Mouse (Mus musculus): ENCODE results near the gene Trim69. TPM values are rescaled to one million over a fixed set of nuclear protein-coding genes. Genes with fewer than 3 reads are reported as not detected.

Gene Trim69
- polyA plus RNA-seq, 1 experiment from 2014 or later, result not detected

GRCm38 (mm10) chr2:122143111-122143510 is 17.4 kb upstream of the Trim69 start:
- no peak for DNase-seq (ENCODE audit: low spot score)
- Histone ChIP-seq H3K27ac (no peak overlapping the region), H3K4me2 (ENCODE audit: low read length) (no peak overlapping the region), H3K4me1 (replicated peaks; ENCODE audit: insufficient read depth, low read length) (0 out of 2 replicates have a peak, but pooled peaks cover 4% of the 10 kb centered on the region), H3K4me3 (replicated peaks; ENCODE audit: low read depth, low read length) (no peak overlapping the region), H3K27me3 (ENCODE audit: insufficient read depth, low read length) (no peaks in the 10 kb centered on the region), H3K9ac (ENCODE audit: low read depth, low read length) (no peak overlapping the region), H3K9me3 (replicated peaks; ENCODE audit: low read length) (no peaks in the 10 kb centered on the region), H3K36me3 (ENCODE audit: insufficient read depth, low read length) (no peaks in the 10 kb centered on the region)
- WGBS, result 92% methylated on average over 3 of the region's 3 CpGs
- ATAC-seq (replicated peaks; ENCODE audit: low FRiP score, low read depth), result no peak
- TF ChIP-seq CTCF (IDR thresholded peaks at IDR 0.05; ENCODE audit: low read depth), result no peak

- no peak for ATAC-seq (replicated peaks; ENCODE audit: low FRiP score, low read depth)
- no peak overlapping the region for H3K4me2 ChIP-seq (ENCODE audit: low read length)
- TF ChIP-seq CTCF (IDR thresholded peaks at IDR 0.05; ENCODE audit: low read depth), result no peak
Measured at GRCm38 (mm10) chr2:122145756-122146155, 14.7 kb upstream of the Trim69 start.

GRCm38 (mm10) chr2:122146687-122147086 is 13.8 kb upstream of the Trim69 start:
- H3K27ac ChIP-seq, result 0 out of 2 replicates have a peak overlapping the region, but pooled peaks have one; percentile 21
- no peak for TF ChIP-seq CTCF (IDR thresholded peaks at IDR 0.05; ENCODE audit: low read depth)
- H3K36me3 ChIP-seq (ENCODE audit: insufficient read depth, low read length), result 0 out of 2 replicates have a peak, but pooled peaks cover 6% of the 10 kb centered on the region
- peak overlapping the region; percentile 27; the same call in 1 of the 2 replicates for H3K9ac ChIP-seq (ENCODE audit: low read depth, low read length)
- H3K4me2 ChIP-seq (ENCODE audit: low read length), result 0 out of 2 replicates have a peak overlapping the region, but pooled peaks have one; percentile 83
- 64% methylated on average over 6 of the region's 6 CpGs for WGBS
- ATAC-seq (replicated peaks; ENCODE audit: low FRiP score, low read depth) (no peak), DNase-seq (ENCODE audit: low spot score) (no peak)
- no peaks in the 10 kb centered on the region for H3K27me3 ChIP-seq (ENCODE audit: insufficient read depth, low read length)
- no peaks in the 10 kb centered on the region for H3K9me3 ChIP-seq (replicated peaks; ENCODE audit: low read length)
- H3K4me3 ChIP-seq (replicated peaks; ENCODE audit: low read depth, low read length), result no peak overlapping the region
- peaks cover 4% of the 10 kb centered on the region; the same call in 1 of the 2 replicates for H3K4me1 ChIP-seq (replicated peaks; ENCODE audit: insufficient read depth, low read length)

More at GRCm38 (mm10) chr2:122145756-122146155, 14.7 kb upstream of the Trim69 start:
- no peak overlapping the region for H3K9ac ChIP-seq (ENCODE audit: low read depth, low read length)
- no peak overlapping the region for H3K27ac ChIP-seq
- WGBS, result 64% methylated on average over 4 of the region's 4 CpGs
- H3K9me3 ChIP-seq (replicated peaks; ENCODE audit: low read length), result no peaks in the 10 kb centered on the region
- no peaks in the 10 kb centered on the region for H3K36me3 ChIP-seq (ENCODE audit: insufficient read depth, low read length)
- H3K27me3 ChIP-seq (ENCODE audit: insufficient read depth, low read length), result no peaks in the 10 kb centered on the region
- H3K4me1 ChIP-seq (replicated peaks; ENCODE audit: insufficient read depth, low read length), result peaks cover 4% of the 10 kb centered on the region; the same call in 1 of the 2 replicates
- no peak overlapping the region for H3K4me3 ChIP-seq (replicated peaks; ENCODE audit: low read depth, low read length)
- no peak for DNase-seq (ENCODE audit: low spot score)

- no peaks in the 10 kb centered on the region for H3K27me3 ChIP-seq (ENCODE audit: insufficient read depth, low read length)
- peak; percentile 16; the same call in 1 of the 2 replicates for TF ChIP-seq CTCF (IDR thresholded peaks at IDR 0.05; ENCODE audit: low read depth)
- H3K36me3 ChIP-seq (ENCODE audit: insufficient read depth, low read length), result 0 out of 2 replicates have a peak, but pooled peaks cover 10% of the 10 kb centered on the region
- H3K4me2 ChIP-seq (ENCODE audit: low read length), result peak within 1 kb of the TSS; percentile 83
- H3K27ac ChIP-seq, result peak within 1 kb of the TSS; percentile 82
- under 1% methylated on average over 40 of the region's 40 CpGs for WGBS
- no peaks in the 10 kb centered on the region for H3K9me3 ChIP-seq (replicated peaks; ENCODE audit: low read length)
- H3K4me3 ChIP-seq (replicated peaks; ENCODE audit: low read depth, low read length), result peak within 1 kb of the TSS; percentile 68
- peak; percentile 98 for DNase-seq (ENCODE audit: low spot score)
- peak; percentile 97 for ATAC-seq (replicated peaks; ENCODE audit: low FRiP score, low read depth)
- peak within 1 kb of the TSS; percentile 76 for H3K9ac ChIP-seq (ENCODE audit: low read depth, low read length)
- H3K4me1 ChIP-seq (replicated peaks; ENCODE audit: insufficient read depth, low read length), result peaks cover 4% of the 10 kb centered on the region; the same call in 1 of the 2 replicates
Measured at GRCm38 (mm10) chr2:122147508-122148241, 12.8 kb upstream of the Trim69 start, which contains the start of gene B2m. Gene B2m, plus strand, starts transcription at chr2:122147686.

GRCm38 (mm10) chr2:122148242-122148917 is 12.1 kb upstream of the Trim69 start:
- peak overlapping the region; percentile 82; the same call in 1 of the 2 replicates for H3K27ac ChIP-seq
- 20% methylated on average over 18 of the region's 18 CpGs for WGBS
- DNase-seq (ENCODE audit: low spot score), result peak; percentile 76
- peak overlapping the region; percentile 76 for H3K9ac ChIP-seq (ENCODE audit: low read depth, low read length)
- peak; percentile 45; the same call in 1 of the 2 replicates for ATAC-seq (replicated peaks; ENCODE audit: low FRiP score, low read depth)
- peak overlapping the region; percentile 83 for H3K4me2 ChIP-seq (ENCODE audit: low read length)
- peaks cover 4% of the 10 kb centered on the region; the same call in 1 of the 2 replicates for H3K4me1 ChIP-seq (replicated peaks; ENCODE audit: insufficient read depth, low read length)
- no peaks in the 10 kb centered on the region for H3K27me3 ChIP-seq (ENCODE audit: insufficient read depth, low read length)
- peak overlapping the region; percentile 68 for H3K4me3 ChIP-seq (replicated peaks; ENCODE audit: low read depth, low read length)
- H3K9me3 ChIP-seq (replicated peaks; ENCODE audit: low read length), result no peaks in the 10 kb centered on the region
- no peak for TF ChIP-seq CTCF (IDR thresholded peaks at IDR 0.05; ENCODE audit: low read depth)
- 0 out of 2 replicates have a peak, but pooled peaks cover 10% of the 10 kb centered on the region for H3K36me3 ChIP-seq (ENCODE audit: insufficient read depth, low read length)

GRCm38 (mm10) chr2:122149316-122149715 is 11.2 kb upstream of the Trim69 start:
- Histone ChIP-seq H3K9me3 (replicated peaks; ENCODE audit: low read length) (no peaks in the 10 kb centered on the region), H3K4me1 (replicated peaks; ENCODE audit: insufficient read depth, low read length) (peaks cover 4% of the 10 kb centered on the region; the same call in 1 of the 2 replicates), H3K36me3 (ENCODE audit: insufficient read depth, low read length) (0 out of 2 replicates have a peak, but pooled peaks cover 10% of the 10 kb centered on the region), H3K27ac (no peak overlapping the region), H3K4me2 (ENCODE audit: low read length) (peak overlapping the region; percentile 83), H3K27me3 (ENCODE audit: insufficient read depth, low read length) (no peaks in the 10 kb centered on the region), H3K9ac (ENCODE audit: low read depth, low read length) (no peak overlapping the region), H3K4me3 (replicated peaks; ENCODE audit: low read depth, low read length) (peak overlapping the region; percentile 68; the same call in 1 of the 2 replicates)
- TF ChIP-seq CTCF (IDR thresholded peaks at IDR 0.05; ENCODE audit: low read depth), result no peak
- DNase-seq (ENCODE audit: low spot score) (no peak), ATAC-seq (replicated peaks; ENCODE audit: low FRiP score, low read depth) (no peak)
- 95% methylated on average over 6 of the region's 6 CpGs for WGBS

All from kidney, postnatal 0 days (tissue).